Mouse (Mus musculus): ENCODE measurements at regions not wholly inside any gene's neighbourhood (a gene's known extent, or its start where the extent isn't known, plus 50 kb on each side); places are given as distances from the start of the nearest gene placed in this dataset.

GRCm38 (mm10) chr4:131100796-131101156 is 156.6 kb downstream of the Matn1 start:
- no peak for TF ChIP-seq CTCF (IDR thresholded peaks at IDR 0.05; ENCODE audit: low read depth)
- TF ChIP-seq EP300 (optimal IDR thresholded peaks at IDR 0.05), result no peak
